Mouse (Mus musculus) spleen, adult 10 weeks (tissue): ENCODE results near the gene Klhl34. TPM values are rescaled to one million over a fixed set of nuclear protein-coding genes. Genes with fewer than 3 reads are reported as not detected.

Experiments
- polyA plus RNA-seq: library from polyadenylated mRNA; stranded (reverse); fragments of 350-450 nt; fragmentation: Illumina TruSeq; extraction: RNeasy Lipid Tissue Mini Kit (QIAGEN cat#74804); gene quantifications from one replicate; pipeline ENCODE4 v1.2.3, GENCODE M21; 2015; ENCODE audit warnings: low replicate concordance; ENCODE audit not compliant: insufficient read depth

Klhl34 gene
- polyA plus RNA-seq = not detected

DNA sequence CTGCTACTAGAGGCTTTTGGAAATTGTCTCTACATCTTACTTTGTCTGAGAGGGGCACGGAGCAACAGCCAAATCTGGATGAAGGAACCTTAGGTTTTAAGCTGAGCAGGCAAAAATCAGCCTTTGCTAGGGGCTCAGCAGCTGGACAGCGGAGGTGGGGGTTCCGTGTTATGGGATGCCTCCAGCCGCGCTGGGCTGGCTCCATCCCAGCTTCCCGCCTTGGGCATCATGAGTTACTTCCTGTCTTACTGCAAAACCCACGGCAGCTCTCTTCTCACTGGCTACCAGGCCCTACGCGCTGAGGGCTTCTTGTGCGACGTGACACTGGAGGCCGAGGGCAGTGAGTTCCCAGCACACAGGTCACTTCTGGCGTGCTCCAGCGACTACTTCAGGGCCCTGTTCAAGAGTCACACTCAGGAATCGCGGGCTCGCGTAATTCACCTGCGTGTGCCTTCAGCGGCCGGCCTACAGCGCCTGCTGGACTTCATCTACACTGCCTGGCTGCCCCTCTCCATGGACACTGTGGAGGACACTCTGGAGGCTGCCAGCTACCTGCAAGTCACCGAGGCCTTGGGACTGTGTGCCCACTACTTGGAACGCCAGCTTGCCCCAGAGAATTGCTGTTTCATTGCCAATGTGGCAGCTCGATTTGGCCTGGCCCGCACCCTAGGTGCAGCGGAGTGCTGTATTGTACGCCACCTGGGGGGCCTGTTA is at the start of gene Klhl34:
Gene Klhl34 (plus strand): TSS at position 229 of the 714 bp plus-strand sequence.

Other genes starting within 250 kb of the Klhl34 start
- 7.4 TPM for gene Yy2, start 249.4 kb upstream of the Klhl34 start, polyA plus RNA-seq
- gene Mbtps2, start 219.7 kb upstream of the Klhl34 start, polyA plus RNA-seq = 27.3 TPM
- not detected for gene Smpx, start 119.5 kb upstream of the Klhl34 start, polyA plus RNA-seq
- gene Cnksr2, start 224.9 kb downstream of the Klhl34 start, polyA plus RNA-seq = not detected